Mouse (Mus musculus) small intestine, adult 2 months (tissue): ENCODE measurements around the gene Cts6. TPM values are rescaled to one million over a fixed set of nuclear protein-coding genes. Genes with fewer than 3 reads are reported as not detected.
"Not testable (repeated sequence)": the region's sequence is repeated elsewhere in the genome, so short reads cannot be mapped to it uniquely, and the experiment has no call there.

Experiments used
- H3K27ac ChIP-seq: fragments of 200-500 bp; 2 replicates; pipeline ENCODE4 v1.5.1; 2012; ENCODE audit warnings: low read depth, low read length, control low read depth, inconsistent platforms; ENCODE audit not compliant: insufficient read depth
- H3K27me3 ChIP-seq: fragments of 200-500 bp; 2 replicates; pipeline ENCODE4 v1.6.1; 2012; ENCODE audit warnings: mild to moderate bottlenecking, moderate library complexity, low read length, inconsistent platforms; ENCODE audit not compliant: control insufficient read depth, insufficient read depth
- H3K36me3 ChIP-seq: fragments of 200-500 bp; 2 replicates; pipeline ENCODE4 v1.6.1; 2012; ENCODE audit warnings: mild to moderate bottlenecking, low read length, control low read depth, inconsistent platforms; ENCODE audit not compliant: control insufficient read depth, insufficient read depth
- H3K4me1 ChIP-seq: fragments of 200-500 bp; 2 replicates; pipeline ENCODE4 v1.6.1; 2012; ENCODE audit warnings: low read length, inconsistent platforms, mixed read lengths; ENCODE audit not compliant: control insufficient read depth, insufficient read depth, insufficient read length
- H3K4me3 ChIP-seq: fragments of 200-500 bp; 2 replicates; pipeline ENCODE4 v1.5.1; 2012; ENCODE audit warnings: low read depth, mild to moderate bottlenecking, control low read depth, inconsistent platforms, low read length, moderate library complexity
- CTCF ChIP-seq: fragments of 200-500 bp; IDR thresholded peaks from 2 replicates; pipeline ENCODE4 v1.5.1; 2012; ENCODE audit warnings: low read depth, mild to moderate bottlenecking, control low read depth, inconsistent platforms, low read length, moderate library complexity, mixed read lengths; ENCODE audit not compliant: insufficient replicate concordance, insufficient read length; ENCODE audit errors: extremely low read depth
- POLR2A ChIP-seq: fragments of 200-500 bp; IDR thresholded peaks from 2 replicates; pipeline ENCODE4 v1.6.1; 2012; ENCODE audit warnings: low read depth, mild to moderate bottlenecking, control low read depth, inconsistent platforms, low read length, moderate library complexity
- WGBS: fragments of 180-500 bp; shearing (Covaris S2); methylation state at CpG from one replicate; pipeline ENCODE4 v1.1.7; 2018; 5-methylcytosine and 5-hydroxymethylcytosine counted together
- polyA plus RNA-seq: library from polyadenylated mRNA; depleted of rRNA; stranded (reverse); fragments of >200 nt; gene quantifications from 2 replicates; pipeline ENCODE4 v1.2.3, GENCODE M21; 2012; rRNA removed

The Cts6 gene
- polyA plus RNA-seq: not detected in 2 replicates

DNA sequence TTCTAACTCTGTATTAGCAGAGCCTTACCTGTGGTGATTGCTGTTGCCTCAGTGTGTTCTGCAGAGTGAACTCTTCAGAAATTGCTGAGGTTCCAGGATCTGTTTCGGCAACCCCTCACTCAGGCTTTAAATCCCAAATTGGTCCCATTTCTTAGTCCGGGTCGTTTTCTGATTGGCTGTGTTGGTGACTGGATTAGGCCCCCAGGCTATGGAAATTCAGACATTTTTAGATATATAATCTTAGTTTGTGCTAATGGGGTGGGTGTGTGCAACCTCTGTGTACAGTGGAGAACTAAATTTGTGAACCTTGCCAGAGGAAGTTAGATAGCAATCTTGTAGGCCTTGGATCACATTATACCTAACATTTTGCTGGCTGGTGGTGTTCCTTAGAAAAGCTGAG, at the start of gene Cts6:
Cts6 (minus strand) TSS at position 101 of the 400 bp plus-strand sequence.
- 88% methylated on average over 3 of the region's 3 CpGs for WGBS
- no peak for TF ChIP-seq CTCF
- TF ChIP-seq POLR2A: no peak

GRCm38 (mm10) chr13:61241076-61241947, 38.1 kb upstream of the Cts6 start:
- H3K27me3 ChIP-seq: no peaks in the 10 kb centered on the region
- TF ChIP-seq CTCF: peak; percentile 43; the same call in 1 of the 2 replicates
- no peak for TF ChIP-seq POLR2A
- H3K4me3 ChIP-seq: no peak overlapping the region
- H3K27ac ChIP-seq: no peak overlapping the region
- WGBS: 54% methylated on average over 13 of the region's 13 CpGs
- H3K4me1 ChIP-seq: no peaks in the 10 kb centered on the region
- H3K36me3 ChIP-seq: no peaks in the 10 kb centered on the region

More for the DNA sequence above, at the start of gene Cts6:
- Histone ChIP-seq H3K4me1 (no peaks in the 10 kb centered on the region), H3K4me3 (no peak within 1 kb of the TSS), H3K27ac (no peak within 1 kb of the TSS), H3K27me3 (no peaks in the 10 kb centered on the region), H3K36me3 (no peaks in the 10 kb centered on the region)

DNA sequence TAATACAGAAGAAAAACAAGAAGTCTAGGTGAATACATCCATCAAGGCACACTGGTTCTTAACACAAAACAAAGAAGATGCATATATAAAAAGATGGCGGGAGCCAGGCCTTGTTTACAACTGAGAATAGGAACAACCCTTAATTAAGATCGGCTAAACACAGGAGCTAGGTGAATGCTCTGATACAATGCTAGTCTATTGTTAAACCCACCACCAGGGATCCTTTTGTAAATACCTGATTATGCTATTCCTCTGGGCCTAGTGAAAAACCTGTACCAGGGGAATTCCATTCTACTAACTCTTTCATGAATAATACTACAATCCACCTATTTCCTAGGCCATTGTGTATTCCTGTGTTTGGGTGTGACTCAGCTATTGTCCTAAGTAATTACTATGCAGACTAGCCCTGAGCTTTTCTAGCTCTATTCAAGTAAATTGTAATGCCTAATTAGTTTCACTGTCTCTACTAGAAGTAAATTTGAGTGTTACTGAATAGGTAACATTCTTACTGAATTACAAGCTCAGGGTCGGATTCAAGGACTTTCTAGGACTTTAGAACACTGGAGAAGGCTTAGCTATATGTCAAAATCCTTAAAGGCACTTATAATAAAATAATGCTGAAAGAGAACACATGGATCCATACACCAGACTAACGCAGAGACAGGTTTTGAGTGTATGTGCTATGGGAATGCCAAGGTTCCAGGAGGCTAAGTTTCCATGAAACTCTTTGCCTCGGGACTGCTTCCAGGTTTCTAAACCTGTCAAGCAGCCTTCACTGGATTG, 17.9 kb downstream of the Cts6 start:
- not testable (repeated sequence) for H3K4me1 ChIP-seq, H3K4me3 ChIP-seq, H3K36me3 ChIP-seq, H3K27me3 ChIP-seq, H3K27ac ChIP-seq
- 72% methylated on average over 5 of the region's 5 CpGs for WGBS

- WGBS: 73% methylated on average over 4 of the region's 4 CpGs
- Histone ChIP-seq H3K4me3 (no peak overlapping the region), H3K36me3 (no peaks in the 10 kb centered on the region), H3K4me1 (no peaks in the 10 kb centered on the region), H3K27ac (no peak overlapping the region), H3K27me3 (no peaks in the 10 kb centered on the region)
- TF ChIP-seq POLR2A: no peak
- TF ChIP-seq CTCF: no peak
These were observed 38.6 kb downstream of the Cts6 start for GRCm38 (mm10) chr13:61164622-61165021.

DNA sequence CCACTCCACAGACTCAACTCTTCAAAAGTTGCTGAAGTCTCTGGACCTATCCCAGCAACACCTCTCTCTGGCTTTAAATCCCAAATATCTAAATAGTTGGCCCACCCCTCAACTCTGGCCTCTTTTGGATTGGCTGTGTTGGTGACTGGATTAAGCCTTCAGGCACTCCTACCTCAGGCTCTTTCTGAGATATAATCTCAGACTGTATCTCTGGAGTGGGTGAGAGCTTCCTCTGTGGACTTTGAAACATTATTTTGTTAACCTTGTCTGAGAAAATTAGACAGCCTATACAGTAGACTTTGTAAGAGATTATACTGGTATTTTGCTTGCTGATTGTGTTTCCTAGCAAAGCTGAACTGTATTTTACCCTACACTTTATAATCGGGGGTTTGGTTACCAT, 39.1 kb downstream of the Cts6 start, which contains the start of gene Ctsr:
Ctsr (minus strand) TSS at position 101 of the 400 bp plus-strand sequence.
- Histone ChIP-seq H3K27me3 (no peaks in the 10 kb centered on the region), H3K4me3 (no peak within 1 kb of the TSS), H3K36me3 (no peaks in the 10 kb centered on the region), H3K27ac (no peak within 1 kb of the TSS), H3K4me1 (no peaks in the 10 kb centered on the region)
- 78% methylated on average over 1 of the region's 1 CpGs for WGBS
- no peak for TF ChIP-seq POLR2A

Other genes with a start within 250 kb of the Cts6 start
- gene Ctsj, start 197.5 kb downstream of the Cts6 start, polyA plus RNA-seq: not detected in 2 replicates
- not detected in 2 replicates for gene Ctsq, start 162.8 kb downstream of the Cts6 start, polyA plus RNA-seq
- not detected in 2 replicates for gene Ctsr, start 39.2 kb downstream of the Cts6 start, polyA plus RNA-seq
- gene Cts8, start 51.9 kb upstream of the Cts6 start, polyA plus RNA-seq: not detected in 2 replicates
- gene Gm49398, start 85.4 kb upstream of the Cts6 start, polyA plus RNA-seq: not detected in 2 replicates
- not detected in 2 replicates for gene Cts7, start 154.8 kb upstream of the Cts6 start, polyA plus RNA-seq